Mouse (Mus musculus) myocyte (in vitro differentiated cells): Measurements from ENCODE around the gene Rad51b. TPM values are rescaled to one million over a fixed set of nuclear protein-coding genes. Genes with fewer than 3 reads are reported as not detected.

Experiments
- H3K27me3 ChIP-seq: one replicate; pipeline ENCODE4 v1.6.1; 2011; ENCODE audit not compliant: control insufficient read depth, insufficient read depth, insufficient read length
- H3K36me3 ChIP-seq: one replicate; pipeline ENCODE4 v1.6.1; 2011; ENCODE audit not compliant: control insufficient read depth, insufficient read depth
- H3K4me2 ChIP-seq: one replicate; pipeline ENCODE4 v1.6.1; 2011; ENCODE audit warnings: low read depth, control low read depth
- H3K4me3 ChIP-seq: one replicate; pipeline ENCODE4 v1.5.1; 2011; ENCODE audit warnings: mild to moderate bottlenecking, control low read depth, moderate library complexity
- H3K79me2 ChIP-seq: one replicate; pipeline ENCODE4 v1.6.1; 2011; ENCODE audit not compliant: control insufficient read depth, insufficient read depth
- H3ac ChIP-seq: one replicate; pipeline ENCODE4 v1.6.1; 2011; ENCODE audit not compliant: control insufficient read depth, insufficient read length
- CEBPB ChIP-seq: IDR thresholded peaks from 2 replicates; pipeline ENCODE4 v1.6.1; 2011; ENCODE audit warnings: mild to moderate bottlenecking, moderate library complexity; ENCODE audit not compliant: poor library complexity, insufficient read depth, severe bottlenecking
- E2F4 ChIP-seq: IDR thresholded peaks from one replicate; pipeline ENCODE4 v1.6.1; 2011; ENCODE audit warnings: mild to moderate bottlenecking, control low read depth, moderate library complexity; ENCODE audit not compliant: insufficient read depth
- MAX ChIP-seq: IDR thresholded peaks from one replicate; pipeline ENCODE4 v1.6.1; 2011; ENCODE audit warnings: low read depth, mild to moderate bottlenecking, control low read depth
- MYOD1 ChIP-seq, 3 experiments: IDR thresholded peaks; one replicate each; pipeline ENCODE4 v1.6.1; 2011; ENCODE audit warnings: control low read depth in 2 of 3, low read depth in 2 of 3, mild to moderate bottlenecking in 2 of 3, moderate library complexity in 1 of 3; ENCODE audit not compliant: insufficient read length in 2 of 3, control insufficient read depth in 1 of 3
- MYOG ChIP-seq, 3 experiments: IDR thresholded peaks; one replicate each; pipeline ENCODE4 v1.6.1; 2011; ENCODE audit warnings: control low read depth in 2 of 3, low read depth in 2 of 3, mild to moderate bottlenecking in 2 of 3; ENCODE audit not compliant: insufficient read length in 2 of 3, control insufficient read depth in 1 of 3, insufficient read depth in 1 of 3
- POLR2A ChIP-seq: IDR thresholded peaks from one replicate; pipeline ENCODE4 v1.6.1; 2011; ENCODE audit warnings: low read depth, mild to moderate bottlenecking, control low read depth, moderate library complexity; ENCODE audit not compliant: insufficient read length
- POLR2AphosphoS2 ChIP-seq: IDR thresholded peaks from one replicate; pipeline ENCODE4 v1.6.1; 2011; ENCODE audit warnings: low read depth, control low read depth; ENCODE audit not compliant: insufficient read length
- REST ChIP-seq: IDR thresholded peaks from one replicate; pipeline ENCODE4 v1.6.1; 2011; ENCODE audit warnings: mild to moderate bottlenecking, control low read depth, moderate library complexity; ENCODE audit not compliant: insufficient read depth, insufficient read length
- SRF ChIP-seq: IDR thresholded peaks from one replicate; pipeline ENCODE4 v1.6.1; 2011; ENCODE audit warnings: low read depth; ENCODE audit not compliant: control insufficient read depth, insufficient read length
- TCF12 ChIP-seq: IDR thresholded peaks from one replicate; pipeline ENCODE4 v1.6.1; 2011; ENCODE audit warnings: mild to moderate bottlenecking, control low read depth; ENCODE audit not compliant: poor library complexity, insufficient read depth, severe bottlenecking
- TCF3 ChIP-seq: IDR thresholded peaks from one replicate; pipeline ENCODE4 v1.6.1; 2011; ENCODE audit warnings: low read depth, control low read depth; ENCODE audit not compliant: insufficient read length
- USF1 ChIP-seq: IDR thresholded peaks from one replicate; pipeline ENCODE4 v1.6.1; 2011; ENCODE audit warnings: low read depth, mild to moderate bottlenecking, control low read depth, moderate library complexity
- polyA plus RNA-seq: library from polyadenylated mRNA; unstranded; fragments of >200 nt; fragmentation: generic; extraction: Trizol; gene quantifications from one replicate; pipeline ENCODE4 v1.2.1, GENCODE M21; 2012; ENCODE audit warnings: missing spikeins

Rad51b gene
- polyA plus RNA-seq, 1 experiment = 1.8 TPM

GRCm38 (mm10) chr12:79393636-79394035, 96.6 kb downstream of the Rad51b start:
- Histone ChIP-seq H3K27me3 (no peaks in the 10 kb centered on the region), H3K4me2 (no peak overlapping the region), H3ac (no peak overlapping the region), H3K36me3 (no peaks in the 10 kb centered on the region), H3K79me2 (no peaks in the 10 kb centered on the region), H3K4me3 (no peak overlapping the region)
- TF ChIP-seq TCF3 (no peak), CEBPB (no peak), MYOG (IDR thresholded peaks at IDR 0.05; ENCODE audit: control insufficient read depth in 1 of 3, insufficient read depth in 1 of 3, insufficient read length in 2 of 3, low read depth in 2 of 3) (no peak), SRF (no peak), TCF12 (no peak), REST (no peak), USF1 (no peak), MYOD1 (IDR thresholded peaks at IDR 0.05; ENCODE audit: control insufficient read depth in 1 of 3, insufficient read length in 2 of 3, low read depth in 2 of 3) (no peak), E2F4 (no peak), POLR2A (no peak), POLR2AphosphoS2 (no peak), MAX (no peak)

- no peak overlapping the region for H3K4me3 ChIP-seq
- no peaks in the 10 kb centered on the region for H3K27me3 ChIP-seq
- H3ac ChIP-seq = no peak overlapping the region
- TF ChIP-seq POLR2A = no peak
- TF ChIP-seq POLR2AphosphoS2 = no peak
- no peak for TF ChIP-seq USF1
- TF ChIP-seq E2F4 = no peak
- no peak for TF ChIP-seq REST
- TF ChIP-seq TCF3 = no peak
- no peak for TF ChIP-seq SRF
- TF ChIP-seq MAX = no peak
- TF ChIP-seq TCF12 = no peak
- no peak for TF ChIP-seq MYOG (IDR thresholded peaks at IDR 0.05; ENCODE audit: control insufficient read depth in 1 of 3, insufficient read depth in 1 of 3, insufficient read length in 2 of 3, low read depth in 2 of 3)
- no peak for TF ChIP-seq MYOD1 (IDR thresholded peaks at IDR 0.05; ENCODE audit: control insufficient read depth in 1 of 3, insufficient read length in 2 of 3, low read depth in 2 of 3)
- no peak for TF ChIP-seq CEBPB
- no peaks in the 10 kb centered on the region for H3K79me2 ChIP-seq
- H3K36me3 ChIP-seq = no peaks in the 10 kb centered on the region
- no peak overlapping the region for H3K4me2 ChIP-seq
Observed at GRCm38 (mm10) chr12:79403992-79404391, 106.9 kb downstream of the Rad51b start.

GRCm38 (mm10) chr12:79404494-79404893, 107.4 kb downstream of the Rad51b start:
- TF ChIP-seq MAX (no peak), MYOD1 (IDR thresholded peaks at IDR 0.05; ENCODE audit: control insufficient read depth in 1 of 3, insufficient read length in 2 of 3, low read depth in 2 of 3) (no peak), CEBPB (no peak), E2F4 (no peak), POLR2AphosphoS2 (no peak), SRF (no peak), TCF3 (no peak), TCF12 (no peak), POLR2A (no peak), MYOG (IDR thresholded peaks at IDR 0.05; ENCODE audit: control insufficient read depth in 1 of 3, insufficient read depth in 1 of 3, insufficient read length in 2 of 3, low read depth in 2 of 3) (no peak), USF1 (no peak), REST (no peak)
- no peak overlapping the region for H3K4me3 ChIP-seq
- no peak overlapping the region for H3K4me2 ChIP-seq
- H3K27me3 ChIP-seq = no peaks in the 10 kb centered on the region
- no peaks in the 10 kb centered on the region for H3K79me2 ChIP-seq
- no peak overlapping the region for H3ac ChIP-seq
- no peaks in the 10 kb centered on the region for H3K36me3 ChIP-seq

- TF ChIP-seq MYOG (IDR thresholded peaks at IDR 0.05; ENCODE audit: control insufficient read depth in 1 of 3, insufficient read depth in 1 of 3, insufficient read length in 2 of 3, low read depth in 2 of 3) (no peak), REST (no peak), POLR2A (no peak), POLR2AphosphoS2 (no peak), TCF12 (no peak), MYOD1 (IDR thresholded peaks at IDR 0.05; ENCODE audit: control insufficient read depth in 1 of 3, insufficient read length in 2 of 3, low read depth in 2 of 3) (no peak), MAX (no peak), E2F4 (no peak), TCF3 (no peak), CEBPB (no peak), USF1 (no peak), SRF (no peak)
- H3K4me2 ChIP-seq = no peak overlapping the region
Observed at GRCm38 (mm10) chr12:79408677-79409076, 111.6 kb downstream of the Rad51b start.

More at GRCm38 (mm10) chr12:79408677-79409076, 111.6 kb downstream of the Rad51b start:
- no peaks in the 10 kb centered on the region for H3K79me2 ChIP-seq
- no peak overlapping the region for H3K4me3 ChIP-seq
- no peaks in the 10 kb centered on the region for H3K27me3 ChIP-seq
- no peak overlapping the region for H3ac ChIP-seq
- no peaks in the 10 kb centered on the region for H3K36me3 ChIP-seq
